Mouse (Mus musculus): Measurements from ENCODE around the gene Ppp1r13l. TPM values are rescaled to one million over a fixed set of nuclear protein-coding genes. Genes with fewer than 3 reads are reported as not detected.
A peak's percentile ranks its signal among the peaks of the same experiment; 100 is the strongest.

The Ppp1r13l gene
- polyA plus RNA-seq, 1 experiment, result 21.5 TPM

GRCm38 (mm10) chr7:19332709-19333352 lies 26.7 kb upstream of the Ppp1r13l start:
- Histone ChIP-seq H3K4me3 (replicated peaks) (peak overlapping the region; percentile 93), H3K36me3 (replicated peaks; ENCODE audit: low read length) (peaks cover 17% of the 10 kb centered on the region), H3K4me1 (peaks cover 88% of the 10 kb centered on the region), H3K9me3 (peaks cover 6% of the 10 kb centered on the region; the same call in 1 of the 2 replicates), H3K27me3 (replicated peaks) (no peaks in the 10 kb centered on the region)
- TF ChIP-seq GATA1 (IDR thresholded peaks at IDR 0.05; ENCODE audit: borderline replicate concordance, low read length), result peak; percentile 86
- 0 out of 2 replicates have a peak, but pooled peaks have one; percentile 28 for TF ChIP-seq FLI1 (IDR thresholded peaks at IDR 0.05; ENCODE audit: low read length)

GRCm38 (mm10) chr7:19335583-19335982 lies 24.0 kb upstream of the Ppp1r13l start:
- H3K36me3 ChIP-seq (replicated peaks; ENCODE audit: low read length), result peaks cover 28% of the 10 kb centered on the region
- H3K9me3 ChIP-seq, result no peaks in the 10 kb centered on the region
- no peaks in the 10 kb centered on the region for H3K27me3 ChIP-seq (replicated peaks)
- TF ChIP-seq GATA1 (IDR thresholded peaks at IDR 0.05; ENCODE audit: borderline replicate concordance, low read length) (no peak), FLI1 (IDR thresholded peaks at IDR 0.05; ENCODE audit: low read length) (no peak)
- H3K4me1 ChIP-seq, result peaks cover 82% of the 10 kb centered on the region
- H3K4me3 ChIP-seq (replicated peaks), result peak overlapping the region; percentile 89

- no peaks in the 10 kb centered on the region for H3K9me3 ChIP-seq
- peaks cover 13% of the 10 kb centered on the region for H3K27me3 ChIP-seq (replicated peaks)
- peaks cover 28% of the 10 kb centered on the region for H3K36me3 ChIP-seq (replicated peaks; ENCODE audit: low read length)
- H3K4me3 ChIP-seq (replicated peaks), result peak overlapping the region; percentile 30
- H3K4me1 ChIP-seq, result peaks cover 80% of the 10 kb centered on the region
- no peak for TF ChIP-seq FLI1 (IDR thresholded peaks at IDR 0.05; ENCODE audit: low read length)
- no peak for TF ChIP-seq GATA1 (IDR thresholded peaks at IDR 0.05; ENCODE audit: borderline replicate concordance, low read length)
Observed at GRCm38 (mm10) chr7:19337122-19337521, 22.4 kb upstream of the Ppp1r13l start.

GRCm38 (mm10) chr7:19338060-19338459 lies 21.5 kb upstream of the Ppp1r13l start:
- H3K9me3 ChIP-seq, result no peaks in the 10 kb centered on the region
- TF ChIP-seq FLI1 (IDR thresholded peaks at IDR 0.05; ENCODE audit: low read length) (no peak), GATA1 (IDR thresholded peaks at IDR 0.05; ENCODE audit: borderline replicate concordance, low read length) (no peak)
- H3K27me3 ChIP-seq (replicated peaks), result peaks cover 17% of the 10 kb centered on the region
- no peak overlapping the region for H3K4me3 ChIP-seq (replicated peaks)
- H3K36me3 ChIP-seq (replicated peaks; ENCODE audit: low read length), result peaks cover 28% of the 10 kb centered on the region
- H3K4me1 ChIP-seq, result peaks cover 83% of the 10 kb centered on the region

GRCm38 (mm10) chr7:19338596-19338995 lies 21.0 kb upstream of the Ppp1r13l start:
- peaks cover 17% of the 10 kb centered on the region for H3K27me3 ChIP-seq (replicated peaks)

GRCm38 (mm10) chr7:19341250-19341649 lies 18.3 kb upstream of the Ppp1r13l start:
- TF ChIP-seq FLI1 (IDR thresholded peaks at IDR 0.05; ENCODE audit: low read length) (no peak), GATA1 (IDR thresholded peaks at IDR 0.05; ENCODE audit: borderline replicate concordance, low read length) (no peak)
- Histone ChIP-seq H3K9me3 (no peaks in the 10 kb centered on the region), H3K27me3 (replicated peaks) (peaks cover 17% of the 10 kb centered on the region), H3K36me3 (replicated peaks; ENCODE audit: low read length) (peaks cover 23% of the 10 kb centered on the region), H3K4me1 (peaks cover 85% of the 10 kb centered on the region), H3K4me3 (replicated peaks) (no peak overlapping the region)

More at GRCm38 (mm10) chr7:19338596-19338995, 21.0 kb upstream of the Ppp1r13l start:
- Histone ChIP-seq H3K9me3 (no peaks in the 10 kb centered on the region), H3K4me1 (peaks cover 85% of the 10 kb centered on the region), H3K36me3 (replicated peaks; ENCODE audit: low read length) (peaks cover 28% of the 10 kb centered on the region), H3K4me3 (replicated peaks) (no peak overlapping the region)
- TF ChIP-seq GATA1 (IDR thresholded peaks at IDR 0.05; ENCODE audit: borderline replicate concordance, low read length) (no peak), FLI1 (IDR thresholded peaks at IDR 0.05; ENCODE audit: low read length) (no peak)

- H3K4me3 ChIP-seq (replicated peaks), result peak overlapping the region; percentile 90
- peaks cover 79% of the 10 kb centered on the region for H3K4me1 ChIP-seq
- no peaks in the 10 kb centered on the region for H3K9me3 ChIP-seq
- peaks cover 17% of the 10 kb centered on the region for H3K27me3 ChIP-seq (replicated peaks)
- no peak for TF ChIP-seq FLI1 (IDR thresholded peaks at IDR 0.05; ENCODE audit: low read length)
- no peak for TF ChIP-seq GATA1 (IDR thresholded peaks at IDR 0.05; ENCODE audit: borderline replicate concordance, low read length)
- H3K36me3 ChIP-seq (replicated peaks; ENCODE audit: low read length), result peaks cover 20% of the 10 kb centered on the region
Observed at GRCm38 (mm10) chr7:19341761-19342409, 17.7 kb upstream of the Ppp1r13l start.

GRCm38 (mm10) chr7:19342481-19343027 lies 17.0 kb upstream of the Ppp1r13l start:
- Histone ChIP-seq H3K4me1 (peaks cover 72% of the 10 kb centered on the region), H3K27me3 (replicated peaks) (peaks cover 17% of the 10 kb centered on the region), H3K4me3 (replicated peaks) (peak overlapping the region; percentile 90), H3K9me3 (no peaks in the 10 kb centered on the region), H3K36me3 (replicated peaks; ENCODE audit: low read length) (peaks cover 14% of the 10 kb centered on the region)
- TF ChIP-seq FLI1 (IDR thresholded peaks at IDR 0.05; ENCODE audit: low read length) (no peak), GATA1 (IDR thresholded peaks at IDR 0.05; ENCODE audit: borderline replicate concordance, low read length) (no peak)

- Histone ChIP-seq H3K4me3 (replicated peaks) (peak overlapping the region; percentile 90), H3K27me3 (replicated peaks) (peaks cover 17% of the 10 kb centered on the region), H3K36me3 (replicated peaks; ENCODE audit: low read length) (peaks cover 11% of the 10 kb centered on the region), H3K9me3 (no peaks in the 10 kb centered on the region), H3K4me1 (peaks cover 65% of the 10 kb centered on the region)
- TF ChIP-seq GATA1 (IDR thresholded peaks at IDR 0.05; ENCODE audit: borderline replicate concordance, low read length), result no peak
Observed at GRCm38 (mm10) chr7:19343210-19343808, 16.2 kb upstream of the Ppp1r13l start.

Data from megakaryocyte, embryonic 14.5 days (primary cell).